Mouse (Mus musculus) heart, postnatal 0 days (tissue): ENCODE results near the gene Mum1l1.

Experiments used
- CTCF ChIP-seq: IDR thresholded peaks from 2 replicates; pipeline ENCODE4 v1.5.1; 2016; ENCODE audit warnings: antibody characterized with exemption, control low read depth, low read depth
- EP300 ChIP-seq: IDR thresholded peaks from 2 replicates; pipeline ENCODE4 v1.6.1; 2016; ENCODE audit warnings: antibody characterized with exemption, low read depth

GRCm38 (mm10) chrX:139247294-139247693, 37.5 kb downstream of the Mum1l1 start:
- peak; percentile 32; the same call in 1 of the 2 replicates for TF ChIP-seq CTCF
- no peak for TF ChIP-seq EP300
